Mouse (Mus musculus) layer of hippocampus, adult 2 months (tissue): ENCODE measurements around the gene Mgat4e. TPM values are rescaled to one million over a fixed set of nuclear protein-coding genes. Genes with fewer than 3 reads are reported as not detected.
A peak's percentile ranks its signal among the peaks of the same experiment; 100 is the strongest.

Source experiments
- DNase-seq, 2 experiments: peaks; one replicate each; pipeline ENCODE4 v3.0.0; 2022; ENCODE audit warnings: low spot score in 2 of 2
- H3K27ac ChIP-seq: fragments of 200-600 bp; 2 replicates; pipeline ENCODE4 v1.8.1; 2022
- H3K4me3 ChIP-seq: fragments of 200-600 bp; 2 replicates; pipeline ENCODE4 v1.8.1; 2022; ENCODE audit warnings: mild to moderate bottlenecking
- CTCF ChIP-seq: fragments of 200-600 bp; conservative IDR thresholded peaks from 2 replicates; pipeline ENCODE4 v1.8.1; 2022; ENCODE audit warnings: antibody characterized with exemption, mild to moderate bottlenecking, moderate library complexity
- total RNA-seq, 2 experiments: library from RNA; stranded (reverse); gene quantifications; 2 replicates each; pipeline ENCODE4 v1.2.3; 2021

Mgat4e gene
- total RNA-seq, 2 experiments from 2014 or later, result not detected

DNA sequence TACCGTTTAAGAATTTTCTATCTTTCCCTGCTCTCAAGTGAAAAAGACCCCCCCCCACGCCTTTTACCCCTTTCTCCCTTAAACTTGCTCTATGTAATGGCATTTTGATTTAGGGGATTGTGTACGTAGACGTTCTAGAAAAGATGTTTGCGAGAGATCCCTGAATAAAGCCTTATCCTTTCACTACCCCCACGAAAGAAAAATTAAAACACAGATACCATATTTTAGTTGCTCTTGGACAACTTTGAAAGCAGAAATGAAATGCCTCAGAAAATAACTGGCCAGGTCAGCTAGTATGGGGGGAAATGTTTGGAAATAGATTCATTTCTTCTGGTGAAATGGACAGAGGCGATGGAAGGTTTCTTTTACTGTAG lies 12.3 kb upstream of the Mgat4e start:
- H3K4me3 ChIP-seq, result peak overlapping the region; percentile 80
- peak overlapping the region; percentile 95; the same call in 1 of the 2 replicates for H3K27ac ChIP-seq
- DNase-seq, result no peak
- TF ChIP-seq CTCF, result no peak

DNA sequence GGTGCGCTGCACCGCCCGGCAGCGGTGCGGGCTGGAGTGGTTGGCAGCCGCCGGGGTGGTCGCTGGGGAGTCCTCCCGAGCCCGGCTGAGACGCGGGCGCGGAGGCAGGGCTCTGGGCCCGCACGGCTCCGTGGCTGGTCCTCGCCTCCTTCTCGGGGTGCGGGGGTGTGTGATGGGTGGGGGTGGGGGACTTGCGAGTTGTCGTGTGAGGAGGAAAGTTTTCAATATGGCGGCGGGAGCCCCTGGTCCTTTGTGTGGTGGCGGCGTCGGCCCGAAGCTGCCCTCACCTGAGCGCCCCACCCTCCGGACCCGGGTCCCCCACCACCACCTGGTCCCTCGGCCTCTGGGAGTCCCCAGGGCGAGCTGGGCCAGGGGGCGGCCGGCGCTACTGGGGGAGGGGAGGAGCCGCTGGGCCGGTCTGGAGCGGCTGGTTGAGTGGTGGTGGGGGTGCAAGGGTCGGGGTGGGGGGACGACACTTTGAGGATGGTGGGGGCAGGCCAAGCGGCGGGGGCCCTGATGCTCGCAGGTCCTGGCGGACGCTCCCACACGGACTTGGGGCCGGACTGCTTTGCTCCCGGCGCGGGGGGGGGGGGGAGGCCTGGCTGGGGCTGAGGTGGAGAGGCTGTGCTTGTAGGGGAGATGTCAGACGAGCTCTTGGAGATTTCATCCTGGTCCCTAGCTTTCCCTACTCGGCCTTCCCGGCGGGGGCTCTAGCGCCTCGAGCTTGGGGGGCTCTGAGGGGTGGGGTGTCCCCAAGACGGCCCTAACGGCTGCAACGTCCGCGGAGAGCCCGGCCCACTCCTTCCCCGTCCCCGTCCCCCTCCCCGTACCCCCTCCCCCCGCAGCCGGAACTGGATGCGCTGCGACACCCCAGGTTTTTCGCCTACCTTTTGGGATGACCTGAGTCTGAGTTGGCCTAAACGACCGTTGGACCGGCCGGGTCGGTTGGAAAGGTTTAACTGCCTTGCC lies 11.6 kb upstream of the Mgat4e start:
- peak overlapping the region; percentile 80 for H3K4me3 ChIP-seq
- TF ChIP-seq CTCF, result no peak
- H3K27ac ChIP-seq, result peak overlapping the region; percentile 95
- peak in 1 of 2 experiments; percentile 32 for DNase-seq

DNA sequence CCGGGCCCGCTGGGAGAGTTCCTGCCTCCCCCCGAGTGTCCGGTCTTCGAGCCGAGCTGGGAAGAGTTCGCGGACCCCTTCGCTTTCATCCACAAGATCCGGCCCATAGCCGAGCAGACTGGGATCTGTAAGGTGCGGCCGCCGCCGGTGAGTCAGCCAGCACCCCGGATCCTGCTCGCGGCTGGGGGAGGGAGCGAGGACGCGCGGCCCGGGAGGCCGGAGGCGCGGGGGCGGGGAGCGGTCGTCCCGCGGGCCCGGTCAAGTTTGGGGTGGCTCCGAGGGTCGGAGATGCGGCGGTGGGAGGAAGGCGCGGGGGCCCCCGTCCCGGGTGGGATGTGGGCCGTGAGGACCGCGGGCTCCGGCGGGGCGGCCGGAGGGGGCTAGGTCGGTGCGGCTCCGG lies 10.9 kb upstream of the Mgat4e start:
- TF ChIP-seq CTCF, result no peak
- Histone ChIP-seq H3K27ac (peak overlapping the region; percentile 95), H3K4me3 (peak overlapping the region; percentile 80)
- DNase-seq, result peak in 1 of 2 experiments; percentile 37

DNA sequence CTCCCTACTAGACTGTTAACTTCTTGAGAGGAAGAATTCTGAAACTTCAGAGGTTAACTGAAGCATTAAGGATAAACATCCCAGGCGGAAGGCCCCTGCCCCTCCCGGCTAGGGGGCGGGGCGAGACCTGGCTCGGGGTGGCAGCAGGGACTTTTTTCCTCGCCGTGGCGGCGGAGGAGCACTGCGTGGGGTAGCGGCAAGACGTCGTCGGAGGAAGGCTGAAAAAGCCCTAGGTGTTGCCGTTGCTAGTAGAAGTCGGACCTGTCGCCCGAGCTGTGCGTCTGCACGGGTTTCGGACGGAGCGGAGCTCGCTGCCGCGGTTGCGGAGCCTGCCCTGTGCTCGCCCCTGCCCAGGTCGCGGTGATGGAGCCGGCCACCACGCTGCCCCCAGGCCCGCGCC lies 10.5 kb upstream of the Mgat4e start, which contains the start of gene Kdm5b:
Gene Kdm5b, plus strand, starts transcription at position 196 of the 400 bp plus-strand sequence.
- peak within 1 kb of the TSS; percentile 95 for H3K27ac ChIP-seq
- TF ChIP-seq CTCF, result no peak
- peak; percentile 84 to 87 for DNase-seq

DNA sequence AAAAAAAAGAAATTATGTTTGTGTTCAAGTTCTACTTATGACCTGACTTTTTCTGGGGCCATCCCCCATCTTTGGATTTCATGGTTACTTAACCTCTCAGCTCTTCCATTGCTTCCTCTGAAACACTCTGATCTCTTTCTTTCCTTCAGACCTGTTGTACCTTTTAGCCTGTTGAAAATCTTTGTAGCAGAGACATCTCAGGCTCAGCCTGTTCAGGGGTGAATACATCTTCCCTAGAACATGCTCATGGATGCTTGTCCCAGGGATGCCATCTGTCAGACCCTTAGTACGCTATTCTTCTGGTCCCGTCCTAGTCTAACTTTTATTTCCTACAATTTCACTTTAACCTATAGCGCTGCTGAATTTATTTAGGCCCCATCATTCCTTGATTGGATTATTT lies 9.7 kb upstream of the Mgat4e start:
- H3K4me3 ChIP-seq, result no peak overlapping the region
- TF ChIP-seq CTCF, result no peak
- H3K27ac ChIP-seq, result peak overlapping the region; percentile 95

More for the DNA sequence above, 10.5 kb upstream of the Mgat4e start, which contains the start of gene Kdm5b:
- H3K4me3 ChIP-seq, result peak within 1 kb of the TSS; percentile 80

DNA sequence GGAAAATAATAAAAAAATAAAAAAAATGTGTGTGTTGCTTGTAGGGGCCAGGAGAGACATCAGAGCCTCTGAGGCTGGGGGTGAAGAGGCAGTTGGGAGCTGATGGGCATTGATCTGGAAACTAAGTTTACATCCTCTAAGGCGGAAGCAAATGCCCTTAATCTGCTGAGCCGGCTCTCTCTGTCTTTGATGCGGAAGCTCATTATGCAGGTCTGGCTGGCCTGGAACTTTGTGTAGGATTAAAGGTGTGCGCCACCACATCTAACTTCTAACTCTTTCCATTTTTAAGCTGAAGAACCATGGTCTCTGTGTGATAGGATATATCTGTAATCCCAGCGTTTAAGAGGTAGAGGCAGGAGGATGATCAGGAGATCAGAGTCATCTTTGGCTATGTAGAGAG lies 9.0 kb upstream of the Mgat4e start:
- TF ChIP-seq CTCF, result no peak
- Histone ChIP-seq H3K4me3 (no peak overlapping the region), H3K27ac (no peak overlapping the region)
- no peak for DNase-seq

More for the DNA sequence above, 9.7 kb upstream of the Mgat4e start:
- no peak for DNase-seq

DNA sequence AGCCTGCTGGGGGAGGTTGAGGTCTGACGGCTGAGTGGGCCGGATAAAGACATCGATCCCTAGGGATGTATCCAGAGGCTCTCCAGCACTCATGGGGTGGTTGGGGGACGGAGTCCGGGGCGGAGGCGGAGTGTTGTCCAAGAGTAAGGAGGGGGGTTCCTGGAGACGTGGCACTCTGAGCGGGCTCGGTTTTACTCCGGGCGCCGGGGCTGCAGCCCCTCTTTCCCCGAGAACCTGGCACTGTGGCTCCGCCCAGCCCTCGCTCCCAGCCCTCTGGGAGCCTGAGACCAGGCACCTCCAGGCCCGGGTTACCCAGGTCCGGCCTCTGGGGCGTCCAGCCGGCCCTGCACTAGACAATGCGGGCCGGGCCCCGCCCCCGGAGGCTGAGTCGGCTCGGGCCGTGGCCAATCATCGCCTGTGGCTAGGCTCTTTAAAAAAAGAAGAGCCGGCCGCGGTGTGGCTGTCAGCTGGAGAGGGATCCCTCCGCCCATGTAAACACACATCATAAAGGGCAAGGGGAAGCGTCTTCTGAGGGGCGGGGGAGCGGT lies 7.3 kb upstream of the Mgat4e start:
- H3K4me3 ChIP-seq, result peak overlapping the region; percentile 87
- DNase-seq, result peak; percentile 92 to 95
- no peak for TF ChIP-seq CTCF
- peak overlapping the region; percentile 90 for H3K27ac ChIP-seq

DNA sequence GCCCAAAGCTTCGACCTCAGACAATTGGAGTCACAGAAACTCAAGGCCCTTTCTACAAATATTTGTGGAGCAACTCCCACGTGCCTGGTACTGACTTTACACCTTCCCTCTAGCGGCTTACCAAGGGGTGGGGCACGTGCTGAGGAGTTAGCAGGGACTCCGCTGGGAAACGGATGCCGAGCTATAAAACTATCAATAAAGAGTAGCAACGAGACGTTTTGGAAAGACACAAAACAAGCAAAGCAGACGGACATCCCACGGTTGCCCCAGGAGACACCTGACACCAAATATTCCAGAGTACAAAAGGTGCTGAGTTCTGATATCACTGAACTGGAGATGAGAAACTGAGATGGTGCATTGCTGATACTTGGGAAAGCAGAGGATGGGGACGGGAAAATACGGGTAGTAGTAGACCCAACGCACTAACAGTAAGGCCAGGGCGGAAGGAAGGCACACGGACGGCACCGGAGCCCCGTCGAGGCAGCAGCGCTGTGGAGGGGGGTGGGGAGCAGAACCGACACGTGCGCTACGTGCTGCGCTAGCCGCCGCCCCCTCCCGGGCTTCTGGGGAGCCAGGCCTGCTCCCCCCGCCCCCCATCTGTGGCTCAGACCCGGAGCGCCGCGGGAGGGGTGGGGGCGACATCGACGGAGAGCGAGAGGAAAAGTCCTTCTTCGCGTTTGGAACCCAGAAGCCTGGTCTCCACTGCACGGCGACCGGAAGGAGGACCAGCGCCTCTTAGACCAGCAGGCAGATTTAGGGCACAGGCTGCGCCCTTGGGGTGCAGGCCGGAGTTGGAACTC lies 6.6 kb upstream of the Mgat4e start:
- DNase-seq, result peak; percentile 57 to 60
- no peak for TF ChIP-seq CTCF
- Histone ChIP-seq H3K27ac (peak overlapping the region; percentile 90), H3K4me3 (peak overlapping the region; percentile 87)

DNA sequence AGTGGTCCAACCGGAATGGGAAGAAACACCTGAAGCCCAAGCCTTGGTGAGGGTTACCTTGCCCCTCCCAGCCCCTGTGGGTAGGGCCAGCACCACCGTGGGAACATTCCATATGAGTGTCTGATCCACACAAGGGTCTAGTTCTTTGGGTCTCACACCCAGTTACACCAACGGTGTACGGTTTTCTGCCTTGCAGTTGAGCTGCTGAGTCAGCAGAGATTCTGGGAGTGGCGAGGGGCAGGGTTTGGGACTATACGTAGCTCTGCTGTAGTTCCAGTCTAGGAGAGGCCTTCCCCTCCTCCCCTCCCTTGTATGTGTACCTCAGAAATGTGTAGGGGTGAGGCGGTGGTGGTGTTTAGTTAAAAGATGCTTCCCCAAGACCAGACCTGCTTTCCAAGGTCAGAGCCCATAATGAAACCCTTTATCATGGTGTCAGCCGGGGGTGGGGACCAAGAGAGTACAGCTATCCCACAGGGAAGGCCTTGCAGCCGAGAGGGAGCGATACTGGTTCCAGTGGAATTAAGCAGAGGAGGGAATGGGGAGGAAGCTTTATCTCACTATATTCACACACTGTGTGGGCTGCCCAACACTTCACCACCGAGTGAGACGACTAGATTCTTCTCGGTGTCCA lies 5.9 kb upstream of the Mgat4e start:
- Histone ChIP-seq H3K4me3 (no peak overlapping the region), H3K27ac (no peak overlapping the region)
- DNase-seq, result no peak
- TF ChIP-seq CTCF, result no peak

DNA sequence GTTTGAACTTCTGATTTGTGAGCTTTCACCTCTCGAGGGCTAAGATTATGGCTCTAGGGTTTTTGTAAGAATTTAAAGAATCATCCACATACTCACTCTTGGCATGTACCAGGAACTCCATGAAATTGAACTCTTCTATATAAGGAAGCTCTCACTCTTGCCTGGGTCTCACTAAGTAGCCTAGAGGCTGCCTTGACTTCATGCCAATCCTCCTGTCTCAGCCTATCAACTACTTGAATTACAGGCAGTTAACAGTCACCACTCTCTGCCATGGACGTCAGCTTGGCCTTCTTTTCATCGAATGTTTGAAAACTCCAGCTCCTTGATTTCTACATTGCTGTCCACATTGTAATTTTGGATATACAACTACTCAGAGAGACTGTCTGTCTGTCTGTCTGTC lies 2.9 kb upstream of the Mgat4e start:
- no peak for TF ChIP-seq CTCF
- no peak for DNase-seq
- H3K27ac ChIP-seq, result no peak overlapping the region
- H3K4me3 ChIP-seq, result no peak overlapping the region

DNA sequence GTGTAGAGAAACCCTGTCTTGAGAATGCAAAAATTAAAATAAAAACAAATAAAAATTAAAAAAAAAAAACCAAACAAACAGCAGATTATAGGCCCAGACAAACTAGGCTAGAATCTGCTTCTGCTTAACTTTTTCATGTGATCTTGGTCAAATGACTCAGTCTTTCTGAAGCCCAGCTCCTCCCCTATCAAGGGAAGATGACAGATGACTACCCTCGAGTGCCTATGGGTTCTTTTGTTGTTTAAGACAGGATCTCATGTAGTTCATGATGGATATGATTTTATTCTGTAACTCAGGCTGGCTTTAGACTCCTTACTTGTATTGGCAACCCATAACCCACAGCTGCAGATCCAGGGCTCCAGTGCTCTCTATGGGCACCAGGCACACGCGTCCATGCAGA lies 2.4 kb upstream of the Mgat4e start:
- no peak for TF ChIP-seq CTCF
- no peak overlapping the region for H3K27ac ChIP-seq
- DNase-seq, result no peak
- H3K4me3 ChIP-seq, result no peak overlapping the region

DNA sequence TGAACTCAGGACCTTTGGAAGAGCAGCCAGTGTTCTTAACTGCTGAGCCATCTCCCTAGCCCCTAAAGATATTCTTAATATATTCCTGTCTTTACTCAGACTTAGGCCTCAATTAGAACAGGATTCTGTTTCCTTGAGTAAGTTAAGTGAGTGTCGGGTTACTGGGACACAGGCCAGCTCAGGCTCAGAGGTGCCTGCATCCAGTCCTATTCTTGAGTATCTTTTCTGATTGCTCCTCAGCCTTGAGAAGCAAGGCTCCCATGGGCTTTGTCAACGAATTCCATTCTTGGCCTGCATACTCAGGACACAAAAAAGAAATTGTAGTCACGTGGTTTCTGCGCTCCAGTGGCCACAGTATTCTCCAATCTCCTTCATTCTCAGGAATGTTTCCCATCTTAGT lies 1.3 kb downstream of the Mgat4e start:
- Histone ChIP-seq H3K27ac (no peak overlapping the region), H3K4me3 (no peak overlapping the region)
- no peak for TF ChIP-seq CTCF
- DNase-seq, result no peak

DNA sequence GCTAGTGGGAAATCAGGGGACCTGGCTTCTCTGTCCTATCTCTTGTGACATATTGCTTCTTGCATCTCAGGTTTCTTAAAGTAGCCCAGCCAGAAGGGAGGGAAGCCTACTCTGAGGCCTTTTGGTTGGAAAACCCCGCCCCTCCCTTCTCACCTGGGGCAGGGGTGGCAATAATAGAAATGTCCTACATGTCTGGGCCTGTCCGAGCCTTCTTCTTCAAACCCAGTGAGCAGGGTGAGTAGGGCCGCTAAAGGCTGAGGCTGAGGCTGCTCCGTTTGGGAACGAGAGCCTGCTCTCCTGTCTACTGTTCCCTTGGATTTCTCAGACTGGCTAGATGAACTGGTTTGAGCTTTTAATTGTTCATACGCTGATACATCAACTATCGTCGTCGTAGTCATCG lies 8.9 kb downstream of the Mgat4e start:
- no peak overlapping the region for H3K27ac ChIP-seq
- TF ChIP-seq CTCF, result no peak
- DNase-seq, result no peak
- H3K4me3 ChIP-seq, result no peak overlapping the region
